ENCODE assay signal across 16 mouse cellular contexts in genomic region chr6:94413987-94414360, GRCm38 (mm10).
DNase-seq lines count a peak whose midpoint lies in the region; ATAC-seq and TF ChIP-seq lines count a peak whose summit lies in the region.
"Had no signal": no experiment of that assay in that cellular context is flagged by ENCODE, and none has a peak within 500 bp of the region (broad histone marks: within the 10 kb centered on the region; RNA-seq: fewer than 3 reads in every experiment).

No protein-coding gene starts in this region.

- no peaks in the 10 kb centered on the region for H3K36me3 ChIP-seq in heart, embryonic 11.5 days (ENCODE audit: control insufficient read depth, insufficient read depth, low read length)
- H3K36me3 ChIP-seq in kidney, embryonic 15.5 days: no peaks in the 10 kb centered on the region
- H3K36me3 ChIP-seq: limb, embryonic 13.5 days; midbrain, embryonic 12.5 days had no signal

- no peak for ATAC-seq in heart, embryonic 11.5 days (replicated peaks; ENCODE audit: insufficient number of reproducible peaks, low FRiP score, low TSS enrichment)
- no peak for ATAC-seq in kidney, embryonic 15.5 days (replicated peaks; ENCODE audit: low FRiP score)
- ATAC-seq: inflammation-experienced regulatory T-cells, adult 6 months; Patski had no signal

- TF ChIP-seq CTCF in lung, adult 2 months (IDR thresholded peaks at IDR 0.05; ENCODE audit: insufficient read depth, low read length): no peak

- peak overlapping the region; percentile 3; the same call in 1 of the 2 replicates for H3K4me2 ChIP-seq in heart, embryonic 11.5 days
- H3K4me2 ChIP-seq in kidney, embryonic 15.5 days: no peak overlapping the region
- H3K4me2 ChIP-seq: limb, embryonic 13.5 days; midbrain, embryonic 12.5 days had no signal

- WGBS in lung, adult 2 months: 20% methylated on average over 5 of the region's 5 CpGs
- 36% methylated on average over 5 of the region's 5 CpGs for WGBS in heart, embryonic 11.5 days (ENCODE audit: insufficient replicate concordance)
- 74% methylated on average over 5 of the region's 5 CpGs for WGBS in kidney, embryonic 15.5 days

- H3K4me3 ChIP-seq in lung, adult 2 months (replicated peaks; ENCODE audit: extremely low read depth, low read depth, low read length): no peak overlapping the region
- no peak overlapping the region for H3K4me3 ChIP-seq in heart, embryonic 11.5 days (ENCODE audit: low read depth, low read length)
- no peak overlapping the region for H3K4me3 ChIP-seq in kidney, embryonic 15.5 days (replicated peaks)
- H3K4me3 ChIP-seq: limb, embryonic 13.5 days; midbrain, embryonic 12.5 days had no signal

- DNase-seq in adrenal gland, postnatal 10 days: peak; percentile 5
- no peak for DNase-seq in adrenal gland, adult 8-10 months
- DNase-seq in lung, postnatal 10 days: peak; percentile 13
- DNase-seq in lung, adult 2 months: no peak
- no peak for DNase-seq in frontal cortex, postnatal 25 days (ENCODE audit: low spot score in 2 of 2)
- DNase-seq in embryo, embryonic 9.5 days (ENCODE audit: extremely low spot score): no peak
- DNase-seq: adrenal gland, adult 2 months; kidney, postnatal 25 days; layer of hippocampus, postnatal 36 days; lung, adult 18-20 months had no signal

- no peaks in the 10 kb centered on the region for H3K27me3 ChIP-seq in heart, embryonic 11.5 days (ENCODE audit: control insufficient read depth, insufficient read depth, low read length)
- H3K27me3 ChIP-seq in kidney, embryonic 15.5 days: no peaks in the 10 kb centered on the region
- H3K27me3 ChIP-seq: limb, embryonic 13.5 days; midbrain, embryonic 12.5 days; Patski had no signal

- H3K27ac ChIP-seq in heart, embryonic 11.5 days (ENCODE audit: low read depth, low read length): peak overlapping the region; percentile 80
- no peak overlapping the region for H3K27ac ChIP-seq in kidney, embryonic 15.5 days
- H3K27ac ChIP-seq: limb, embryonic 13.5 days; midbrain, embryonic 12.5 days had no signal

- peaks cover 2% of the 10 kb centered on the region; the same call in 1 of the 2 replicates for H3K4me1 ChIP-seq in lung, adult 2 months (ENCODE audit: control insufficient read depth, insufficient read depth, low read length)
- H3K4me1 ChIP-seq in heart, embryonic 11.5 days (ENCODE audit: control insufficient read depth, insufficient read depth, low read length): peaks cover 17% of the 10 kb centered on the region
- H3K4me1 ChIP-seq in kidney, embryonic 15.5 days: no peaks in the 10 kb centered on the region
- H3K4me1 ChIP-seq: midbrain, embryonic 12.5 days had no signal

- TF ChIP-seq POLR2A in lung, adult 2 months (IDR thresholded peaks at IDR 0.05; ENCODE audit: borderline replicate concordance, extremely low read depth, low read depth, low read length): no peak

- no peak overlapping the region for H3K9ac ChIP-seq in heart, embryonic 11.5 days (ENCODE audit: low read depth, low read length)
- H3K9ac ChIP-seq in kidney, embryonic 15.5 days: no peak overlapping the region
- H3K9ac ChIP-seq: limb, embryonic 13.5 days; midbrain, embryonic 12.5 days had no signal

- H3K9me3 ChIP-seq in heart, embryonic 11.5 days (replicated peaks; ENCODE audit: control insufficient read depth, low read length): no peaks in the 10 kb centered on the region
- H3K9me3 ChIP-seq in kidney, embryonic 15.5 days (replicated peaks): no peaks in the 10 kb centered on the region
- H3K9me3 ChIP-seq: limb, embryonic 13.5 days; midbrain, embryonic 12.5 days had no signal

Comparison
In these comparisons a context has a peak if more than half of its experiments do, and no peak if none do; other contexts are left out.
1. DNase-seq: peak in adrenal gland, postnatal 10 days (single experiment) and lung, postnatal 10 days (single experiment); none in adrenal gland, adult 8-10 months (single experiment), lung, adult 2 months (single experiment), frontal cortex, postnatal 25 days (0 of 2) and embryo, embryonic 9.5 days (single experiment).